Mouse (Mus musculus) ES-Bruce4 (cell line): Measurements from ENCODE around the gene Vegfb. TPM values are rescaled to one million over a fixed set of nuclear protein-coding genes. Genes with fewer than 3 reads are reported as not detected.

Experiments
- H3K27ac ChIP-seq: 2 replicates; pipeline ENCODE4 v1.5.1; 2012; ENCODE audit warnings: low read length, inconsistent platforms; ENCODE audit not compliant: insufficient read depth
- H3K27me3 ChIP-seq: 2 replicates; pipeline ENCODE4 v1.6.1; 2012; ENCODE audit warnings: mild to moderate bottlenecking, low read length, inconsistent platforms; ENCODE audit not compliant: control insufficient read depth, poor library complexity, insufficient read depth, severe bottlenecking
- H3K36me3 ChIP-seq: 2 replicates; pipeline ENCODE4 v1.6.1; 2012; ENCODE audit warnings: inconsistent platforms, mild to moderate bottlenecking, low read length, moderate library complexity; ENCODE audit not compliant: control insufficient read depth, poor library complexity, insufficient read depth, severe bottlenecking
- H3K4me1 ChIP-seq: one replicate; pipeline ENCODE4 v1.8.1; 2011; ENCODE audit warnings: low read length; ENCODE audit not compliant: control insufficient read depth, insufficient read depth
- H3K4me3 ChIP-seq: 2 replicates; pipeline ENCODE4 v1.5.1; 2011; ENCODE audit warnings: low read depth, mild to moderate bottlenecking, low read length
- H3K9ac ChIP-seq: 2 replicates; pipeline ENCODE4 v1.6.1; 2012; ENCODE audit warnings: low read depth, mild to moderate bottlenecking, inconsistent platforms; ENCODE audit not compliant: poor library complexity, severe bottlenecking
- H3K9me3 ChIP-seq: replicated peaks from 2 replicates; pipeline ENCODE4 v1.6.1; 2012; ENCODE audit warnings: mild to moderate bottlenecking, low read length, inconsistent platforms; ENCODE audit not compliant: control insufficient read depth, poor library complexity, insufficient read depth, severe bottlenecking
- CTCF ChIP-seq: IDR thresholded peaks from one replicate; pipeline ENCODE4 v1.8.1; 2011; ENCODE audit warnings: low read depth, low read length
- EP300 ChIP-seq: IDR thresholded peaks from 2 replicates; pipeline ENCODE4 v1.6.1; 2011; ENCODE audit warnings: low read depth, low read length; ENCODE audit not compliant: insufficient read depth
- POLR2A ChIP-seq: IDR thresholded peaks from one replicate; pipeline ENCODE4 v1.8.1; 2011; ENCODE audit warnings: low read length; ENCODE audit not compliant: insufficient read depth
- polyA plus RNA-seq: library from polyadenylated mRNA; stranded (reverse); fragments of >200 nt; gene quantifications from 2 replicates; pipeline ENCODE4 v1.2.4, GENCODE M21; 2011; ENCODE audit warnings: low read depth; ENCODE audit not compliant: missing spikeins, insufficient read depth, insufficient read length

Vegfb gene
- polyA plus RNA-seq, 1 experiment = 44.7 TPM

GRCm38 (mm10) chr19:6933436-6934194 is 53.8 kb downstream of the Vegfb start:
- Histone ChIP-seq H3K4me1 (peaks cover 2% of the 10 kb centered on the region), H3K27ac (no peak overlapping the region), H3K9me3 (no peaks in the 10 kb centered on the region), H3K4me3 (peak overlapping the region; percentile 54), H3K27me3 (no peaks in the 10 kb centered on the region), H3K9ac (peak overlapping the region; percentile 53), H3K36me3 (no peaks in the 10 kb centered on the region)
- TF ChIP-seq CTCF (no peak), POLR2A (no peak), EP300 (no peak)

- TF ChIP-seq POLR2A (no peak), CTCF (no peak), EP300 (no peak)
- Histone ChIP-seq H3K27ac (no peak overlapping the region), H3K9ac (no peak overlapping the region), H3K9me3 (no peaks in the 10 kb centered on the region), H3K36me3 (no peaks in the 10 kb centered on the region), H3K4me1 (peaks cover 2% of the 10 kb centered on the region), H3K27me3 (no peaks in the 10 kb centered on the region), H3K4me3 (no peak overlapping the region)
Measured at GRCm38 (mm10) chr19:6933102-6933435, 54.4 kb downstream of the Vegfb start.

Other genes starting within 250 kb of the Vegfb start
- gene Rps6ka4, start 147.0 kb downstream of the Vegfb start, polyA plus RNA-seq = 4.5 and 5.2 TPM in 2 replicates
- gene Ccdc88b, start 129.4 kb downstream of the Vegfb start, polyA plus RNA-seq = 1.1 and 1.9 TPM in 2 replicates
- gene Trmt112, start 78.0 kb downstream of the Vegfb start, polyA plus RNA-seq = 109 and 112 TPM in 2 replicates
- 56.4 and 66.9 TPM in 2 replicates for gene Prdx5, start 77.5 kb downstream of the Vegfb start, polyA plus RNA-seq
- gene Esrra, start 65.8 kb downstream of the Vegfb start, polyA plus RNA-seq = 13.6 and 16.7 TPM in 2 replicates
- gene Catsperz, start 62.3 kb downstream of the Vegfb start, polyA plus RNA-seq = 1.4 and 1.8 TPM in 2 replicates
- 1.5 TPM in 1 of 2 replicates, not detected in the other for gene Kcnk4, start 53.1 kb downstream of the Vegfb start, polyA plus RNA-seq
- 14.6 and 16.2 TPM in 2 replicates for gene Bad, start 45.8 kb downstream of the Vegfb start, polyA plus RNA-seq
- 9.0 and 12.8 TPM in 2 replicates for gene Gpr137, start 45.2 kb downstream of the Vegfb start, polyA plus RNA-seq
- 151 and 166 TPM in 2 replicates for gene Ppp1r14b, start 12.7 kb downstream of the Vegfb start, polyA plus RNA-seq
- 42.4 and 45.6 TPM in 2 replicates for gene Plcb3, start 11.2 kb downstream of the Vegfb start, polyA plus RNA-seq
- gene Fkbp2, start 7.2 kb downstream of the Vegfb start, polyA plus RNA-seq = 40.4 and 45.5 TPM in 2 replicates
- gene Dnajc4, start 4.9 kb upstream of the Vegfb start, polyA plus RNA-seq = 14.8 and 15.8 TPM in 2 replicates
- 6.8 and 7.7 TPM in 2 replicates for gene Nudt22, start 8.5 kb upstream of the Vegfb start, polyA plus RNA-seq
- 7.3 and 8.4 TPM in 2 replicates for gene Trpt1, start 8.5 kb upstream of the Vegfb start, polyA plus RNA-seq
- 0.59 and 1.0 TPM in 2 replicates for gene Fermt3, start 31.8 kb upstream of the Vegfb start, polyA plus RNA-seq
- 519 and 544 TPM in 2 replicates for gene Stip1, start 52.3 kb upstream of the Vegfb start, polyA plus RNA-seq
- gene Macrod1, start 69.2 kb upstream of the Vegfb start, polyA plus RNA-seq = 6.7 and 7.6 TPM in 2 replicates
- gene Flrt1, start 118.1 kb upstream of the Vegfb start, polyA plus RNA-seq = 0.51 and 0.82 TPM in 2 replicates
- gene Otub1, start 218.7 kb upstream of the Vegfb start, polyA plus RNA-seq = 86.7 and 87.5 TPM in 2 replicates
- gene Cox8a, start 230.0 kb upstream of the Vegfb start, polyA plus RNA-seq = 584 and 638 TPM in 2 replicates